Mouse (Mus musculus) megakaryocyte, embryonic 14.5 days (primary cell): ENCODE measurements around the gene Clcn7.

Source experiments
- FLI1 ChIP-seq: IDR thresholded peaks from 2 replicates; pipeline ENCODE4 v1.6.1; 2012; ENCODE audit warnings: low read length, inconsistent platforms, mixed read lengths
- GATA1 ChIP-seq: IDR thresholded peaks from 3 replicates; pipeline ENCODE4 v1.6.1; 2012; ENCODE audit warnings: mixed read lengths, low read length, inconsistent platforms, borderline replicate concordance

DNA sequence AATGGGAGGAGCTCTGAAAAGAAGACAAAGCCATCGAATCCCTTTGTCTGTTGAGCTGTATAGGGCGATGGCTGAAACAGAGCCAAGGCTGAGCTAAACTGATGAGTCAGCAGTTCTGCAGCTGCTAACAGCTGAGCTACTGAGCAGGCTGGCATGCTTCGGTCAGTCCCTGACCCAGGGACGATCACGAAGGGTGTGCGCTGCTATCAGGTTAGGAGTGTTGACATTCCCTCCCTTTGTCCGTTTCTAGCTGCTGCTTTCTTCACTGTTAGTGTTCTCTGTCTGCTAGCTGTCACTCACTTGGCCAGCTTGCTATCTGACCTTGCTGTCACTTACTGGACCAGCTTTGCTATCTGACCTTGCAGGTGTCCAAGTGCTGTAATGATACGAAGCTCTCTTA lies 6.1 kb upstream of the Clcn7 start:
- TF ChIP-seq GATA1: no peak
- TF ChIP-seq FLI1: no peak
